Mouse (Mus musculus) testis, adult 2 months (tissue): ENCODE measurements around the gene Heatr6.

Experiments used
- CTCF ChIP-seq: fragments of 200-500 bp; IDR thresholded peaks from 2 replicates; pipeline ENCODE4 v1.5.1; 2012; ENCODE audit warnings: low read depth, mild to moderate bottlenecking, inconsistent platforms, low read length, moderate library complexity; ENCODE audit not compliant: control insufficient read depth, insufficient read depth, insufficient replicate concordance
- POLR2A ChIP-seq: fragments of 200-500 bp; IDR thresholded peaks from 2 replicates; pipeline ENCODE4 v1.6.1; 2012; ENCODE audit warnings: low read depth, mild to moderate bottlenecking, inconsistent platforms, low read length, moderate library complexity; ENCODE audit not compliant: control insufficient read depth

GRCm38 (mm10) chr11:83788331-83788730 is 34.8 kb downstream of the Heatr6 start:
- TF ChIP-seq POLR2A (no peak), CTCF (no peak)
